Mouse (Mus musculus): ENCODE results near the gene Chmp1a.

- TF ChIP-seq CTCF (IDR thresholded peaks at IDR 0.05; ENCODE audit: control insufficient read depth, insufficient read depth, insufficient read length) (no peak), MYOD1 (IDR thresholded peaks at IDR 0.05; ENCODE audit: control insufficient read depth, insufficient read length, low read depth) (no peak), USF1 (IDR thresholded peaks at IDR 0.05; ENCODE audit: low read depth) (no peak), MYOG (IDR thresholded peaks at IDR 0.05; ENCODE audit: control insufficient read depth, extremely low read depth, insufficient read length) (no peak), MAX (IDR thresholded peaks at IDR 0.05) (no peak)
Measured at GRCm38 (mm10) chr8:123188006-123188405, 24.6 kb downstream of the Chmp1a start.

All from C2C12 (cell line).